In the genomic region with DNA sequence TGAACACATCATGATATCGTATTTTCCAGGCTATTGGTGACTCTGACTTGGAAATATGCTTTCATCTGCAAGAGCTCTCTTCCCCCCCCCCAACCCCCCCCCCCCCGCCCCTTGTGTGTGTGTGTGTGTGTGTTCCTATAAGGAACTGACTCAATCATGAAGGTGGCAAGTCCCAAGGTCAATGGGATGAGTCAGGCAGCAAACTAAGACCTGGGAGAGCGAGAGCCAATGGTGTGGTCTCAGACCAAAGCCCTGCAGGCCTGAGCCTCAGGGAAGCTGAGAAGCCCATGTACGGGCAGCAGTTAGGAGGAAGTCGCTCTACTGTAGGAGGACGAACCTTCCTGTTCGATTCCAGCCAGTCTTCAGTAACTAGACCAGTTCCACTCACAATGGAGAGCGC, we compare ENCODE assay signal across 18 mouse cellular contexts. TPM values are rescaled to one million over a fixed set of nuclear protein-coding genes. Genes with fewer than 3 reads are reported as not detected.
A peak's percentile ranks its signal among the peaks of the same experiment; 100 is the strongest.
DNase-seq lines count a peak whose midpoint lies in the region; ATAC-seq and TF ChIP-seq lines count a peak whose summit lies in the region.
"Had no signal": no experiment of that assay in that cellular context is flagged by ENCODE, and none has a peak within 500 bp of the region (broad histone marks: within the 10 kb centered on the region; RNA-seq: fewer than 3 reads in every experiment).

No protein-coding gene starts in this region.

- 73% methylated on average over 8 of the region's 8 CpGs for WGBS in intestine, embryonic 16.5 days
- WGBS in heart, adult 2 months: 85% methylated on average over 8 of the region's 8 CpGs
- 74% methylated on average over 8 of the region's 8 CpGs for WGBS in heart, embryonic 12.5 days

- H3K27ac ChIP-seq in intestine, embryonic 16.5 days (ENCODE audit: low read length): no peak overlapping the region
- H3K27ac ChIP-seq in heart, adult 2 months: no peak overlapping the region
- H3K27ac ChIP-seq in heart, embryonic 12.5 days (ENCODE audit: poor library complexity, severe bottlenecking): no peak overlapping the region
- H3K27ac ChIP-seq: forebrain, embryonic 13.5 days; heart, embryonic 13.5 days; hindbrain, embryonic 15.5 days had no signal

- H3K4me2 ChIP-seq in intestine, embryonic 16.5 days (ENCODE audit: low read depth, low read length): no peak overlapping the region
- H3K4me2 ChIP-seq in heart, embryonic 12.5 days: no peak overlapping the region
- H3K4me2 ChIP-seq: forebrain, embryonic 13.5 days; heart, embryonic 13.5 days; hindbrain, embryonic 15.5 days had no signal

- no peak for TF ChIP-seq POLR2A in heart, adult 2 months (IDR thresholded peaks at IDR 0.05; ENCODE audit: insufficient read depth, low read depth, low read length)

- DNase-seq in 3T3-L1 (ENCODE audit: low read depth, low spot score): peak; percentile 52
- DNase-seq in adrenal gland, adult 2 months: peak; percentile 53
- peak; percentile 24 for DNase-seq in adrenal gland, postnatal 25 days
- DNase-seq in heart, adult 2 months: no peak
- DNase-seq in testis, postnatal 14 days (ENCODE audit: low spot score): no peak
- no peak for DNase-seq in urinary bladder, adult 2 months (ENCODE audit: low spot score)
- DNase-seq: cerebellum, adult 11 months; cerebellum, adult 8-10 months; cerebellum, postnatal 25 days; forebrain, postnatal 0 days; gastrocnemius, postnatal 14 days; heart, postnatal 36 days; kidney, adult 18-20 months had no signal

- no peaks in the 10 kb centered on the region for H3K9me3 ChIP-seq in intestine, embryonic 16.5 days (ENCODE audit: control insufficient read depth, low read length)
- no peaks in the 10 kb centered on the region for H3K9me3 ChIP-seq in heart, embryonic 12.5 days (replicated peaks)
- H3K9me3 ChIP-seq: forebrain, embryonic 13.5 days; heart, embryonic 13.5 days; hindbrain, embryonic 15.5 days had no signal

- no peaks in the 10 kb centered on the region for H3K36me3 ChIP-seq in intestine, embryonic 16.5 days (ENCODE audit: control insufficient read depth, insufficient read depth, low read length)
- no peaks in the 10 kb centered on the region for H3K36me3 ChIP-seq in heart, adult 2 months (ENCODE audit: control insufficient read depth, insufficient read depth, low read length)
- H3K36me3 ChIP-seq in heart, embryonic 12.5 days: no peaks in the 10 kb centered on the region
- H3K36me3 ChIP-seq: heart, embryonic 13.5 days; hindbrain, embryonic 15.5 days had no signal

- H3K27me3 ChIP-seq in intestine, embryonic 16.5 days (replicated peaks; ENCODE audit: control insufficient read depth, insufficient read depth, low read length): no peaks in the 10 kb centered on the region
- H3K27me3 ChIP-seq in heart, adult 2 months (ENCODE audit: control insufficient read depth, insufficient read depth, low read length): no peaks in the 10 kb centered on the region
- no peaks in the 10 kb centered on the region for H3K27me3 ChIP-seq in heart, embryonic 12.5 days (replicated peaks)
- H3K27me3 ChIP-seq: forebrain, embryonic 13.5 days; heart, embryonic 13.5 days; hindbrain, embryonic 15.5 days had no signal

- no peak for TF ChIP-seq CTCF in heart, adult 2 months (IDR thresholded peaks at IDR 0.05)

- peak; percentile 38; the same call in 1 of the 2 replicates for ATAC-seq in intestine, embryonic 16.5 days
- no peak for ATAC-seq in heart, embryonic 12.5 days (ENCODE audit: insufficient number of reproducible peaks, low FRiP score)
- ATAC-seq: forebrain, embryonic 13.5 days; forebrain, postnatal 0 days had no signal

- H3K4me1 ChIP-seq in intestine, embryonic 16.5 days (ENCODE audit: control insufficient read depth, insufficient read depth, low read length): no peaks in the 10 kb centered on the region
- H3K4me1 ChIP-seq in heart, adult 2 months (ENCODE audit: control insufficient read depth, insufficient read depth, low read length): no peaks in the 10 kb centered on the region; the same call in 1 of the 2 replicates
- H3K4me1 ChIP-seq in heart, embryonic 12.5 days (replicated peaks): peaks cover 29% of the 10 kb centered on the region

- TF ChIP-seq EP300 in heart, adult 2 months (IDR thresholded peaks at IDR 0.05; ENCODE audit: insufficient read depth, low read depth, low read length): no peak

- intact Hi-C loops in heart, adult 2 months (cut with DNase I): no loop called here

- H3K4me3 ChIP-seq in intestine, embryonic 16.5 days (ENCODE audit: low read length): no peak overlapping the region
- H3K4me3 ChIP-seq in heart, adult 2 months: no peak overlapping the region
- H3K4me3 ChIP-seq in heart, embryonic 12.5 days: no peak overlapping the region
- H3K4me3 ChIP-seq: forebrain, embryonic 13.5 days; heart, embryonic 13.5 days; hindbrain, embryonic 15.5 days had no signal

- H3K9ac ChIP-seq in intestine, embryonic 16.5 days (ENCODE audit: low read depth, low read length): no peak overlapping the region
- no peak overlapping the region for H3K9ac ChIP-seq in heart, adult 2 months (ENCODE audit: low read depth, low read length)
- H3K9ac ChIP-seq in heart, embryonic 12.5 days: no peak overlapping the region
- H3K9ac ChIP-seq: forebrain, embryonic 13.5 days; forebrain, postnatal 0 days; heart, embryonic 13.5 days; hindbrain, embryonic 15.5 days had no signal

- no peaks in the 10 kb centered on the region for H3K79me2 ChIP-seq in heart, adult 2 months (replicated peaks; ENCODE audit: control insufficient read depth, insufficient read depth, low read length)

RNA-seq across cellular contexts. Expression of gene Actn1, which starts 17.3 kb away (rescaled TPM):
- total RNA-seq in adrenal gland, adult 2 months (2021): 10 to 100 TPM; 31.0 to 49.3 TPM
- 11.6 and 13.9 TPM in 2 replicates for polyA plus RNA-seq in adrenal gland, adult 2 months (2012; rRNA removed)
- total RNA-seq in adrenal gland, postnatal 25 days (2021): 35.0 and 37.3 TPM in 2 replicates
- polyA plus RNA-seq in intestine, embryonic 16.5 days (2015; fragmentation: Nextera tagmentation; extraction: Ambion mirVana): 44.5 and 46.8 TPM in 2 replicates
- total RNA-seq in heart, adult 2 months (2021): 10 to 100 TPM; 30.6 to 31.7 TPM
- 29.0 and 31.1 TPM in 2 replicates for polyA plus RNA-seq in heart, adult 2 months (2012; rRNA removed)
- polyA plus RNA-seq in heart, embryonic 12.5 days (2016; fragmentation: Nextera tagmentation; extraction: Ambion mirVana): 63.6 and 65.0 TPM in 2 replicates
- polyA plus RNA-seq in urinary bladder, adult 2 months (2012; rRNA removed): 435 and 605 TPM in 2 replicates

Comparison
In these comparisons a context has a peak if more than half of its experiments do, and no peak if none do; other contexts are left out.
1. DNase-seq: peak in 3T3-L1 (single experiment), adrenal gland, adult 2 months (single experiment) and adrenal gland, postnatal 25 days (single experiment); none in heart, adult 2 months (0 of 2), testis, postnatal 14 days (single experiment) and urinary bladder, adult 2 months (single experiment).